Mouse (Mus musculus) liver, embryonic 14.5 days (tissue): Measurements from ENCODE around the gene Drp2.

Source experiments
- CTCF ChIP-seq: IDR thresholded peaks from 2 replicates; pipeline ENCODE4 v1.5.1; 2016; ENCODE audit warnings: antibody characterized with exemption, low read depth, control low read depth
- EP300 ChIP-seq: IDR thresholded peaks from 2 replicates; pipeline ENCODE4 v1.6.1; 2016; ENCODE audit warnings: antibody characterized with exemption, low read depth

- no peak for TF ChIP-seq CTCF
- no peak for TF ChIP-seq EP300
These were observed 22.5 kb downstream of the Drp2 start for GRCm38 (mm10) chrX:134426819-134427218.
